Mouse (Mus musculus) heart, embryonic 12.5 days (tissue): ENCODE data around the gene Rraga. TPM values are rescaled to one million over a fixed set of nuclear protein-coding genes. Genes with fewer than 3 reads are reported as not detected.

ENCODE experiments used
- ATAC-seq: fragments of 200-750 bp; cut with Nextera tagmentation; 2 replicates; pipeline ENCODE4 v1.8.0; 2017; ENCODE audit warnings: moderate TSS enrichment, moderate library complexity; ENCODE audit not compliant: insufficient number of reproducible peaks, low FRiP score
- H3K27ac ChIP-seq: fragments of 300-500 bp; sonication (generic); 2 replicates; pipeline ENCODE4 v1.5.1; 2016; ENCODE audit warnings: mild to moderate bottlenecking, moderate library complexity; ENCODE audit not compliant: poor library complexity, severe bottlenecking
- H3K27me3 ChIP-seq: fragments of 300-500 bp; sonication (generic); replicated peaks from 2 replicates; pipeline ENCODE4 v1.6.1; 2016; ENCODE audit warnings: mild to moderate bottlenecking, moderate library complexity
- H3K36me3 ChIP-seq: fragments of 300-500 bp; sonication (generic); 2 replicates; pipeline ENCODE4 v1.6.1; 2016; ENCODE audit warnings: mild to moderate bottlenecking, moderate library complexity
- H3K4me1 ChIP-seq: fragments of 300-500 bp; sonication (generic); replicated peaks from 2 replicates; pipeline ENCODE4 v1.6.1; 2016; ENCODE audit warnings: mild to moderate bottlenecking
- H3K4me2 ChIP-seq: fragments of 300-500 bp; sonication (generic); 2 replicates; pipeline ENCODE4 v1.6.1; 2016; ENCODE audit warnings: mild to moderate bottlenecking, moderate library complexity
- H3K4me3 ChIP-seq: fragments of 300-500 bp; sonication (generic); 2 replicates; pipeline ENCODE4 v1.5.1; 2016; ENCODE audit warnings: mild to moderate bottlenecking
- H3K9ac ChIP-seq: fragments of 300-500 bp; sonication (generic); 2 replicates; pipeline ENCODE4 v1.6.1; 2016; ENCODE audit warnings: mild to moderate bottlenecking, moderate library complexity
- H3K9me3 ChIP-seq: fragments of 300-500 bp; sonication (generic); replicated peaks from 2 replicates; pipeline ENCODE4 v1.6.1; 2016; ENCODE audit warnings: mild to moderate bottlenecking, moderate library complexity
- WGBS: fragments of 180-500 bp; shearing (Covaris S2); methylation state at CpG from one replicate; pipeline ENCODE4 v1.1.7; 2016; 5-methylcytosine and 5-hydroxymethylcytosine counted together
- polyA plus RNA-seq: library from polyadenylated mRNA; unstranded; fragments of >200 nt; fragmentation: Nextera tagmentation; extraction: Ambion mirVana; gene quantifications from 2 replicates; pipeline ENCODE4 v1.2.1, GENCODE M21; 2016

Rraga gene
- polyA plus RNA-seq, 1 experiment from 2014 or later, result 56.6 TPM

- no peak overlapping the region for H3K9ac ChIP-seq
- H3K4me2 ChIP-seq, result no peak overlapping the region
- H3K36me3 ChIP-seq, result no peaks in the 10 kb centered on the region
- no peaks in the 10 kb centered on the region for H3K27me3 ChIP-seq
- no peak for ATAC-seq
- H3K27ac ChIP-seq, result no peak overlapping the region
- H3K9me3 ChIP-seq, result no peaks in the 10 kb centered on the region
- WGBS, result 21% methylated on average over 6 of the region's 6 CpGs
- H3K4me3 ChIP-seq, result no peak overlapping the region
- no peaks in the 10 kb centered on the region for H3K4me1 ChIP-seq
Measured at GRCm38 (mm10) chr4:86555035-86555707, 20.3 kb upstream of the Rraga start.

DNA sequence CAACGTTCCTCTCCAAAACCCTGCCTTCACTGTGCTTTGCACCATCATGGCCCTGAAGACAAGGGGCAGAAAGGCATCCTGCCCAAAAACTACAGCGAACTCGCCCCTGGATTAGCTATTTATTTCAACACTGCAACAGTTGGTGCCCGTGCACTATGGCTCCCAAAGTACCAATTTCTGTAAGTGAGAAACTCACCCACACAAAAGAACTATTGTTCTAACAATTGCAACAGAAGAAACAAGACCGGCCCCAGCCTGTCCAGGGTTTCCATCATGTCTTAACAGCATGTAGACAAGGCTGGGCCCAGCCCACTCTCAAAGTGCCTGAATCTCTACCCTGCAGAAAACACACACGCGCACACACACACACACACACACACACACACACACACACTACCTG, 18.1 kb upstream of the Rraga start:
- H3K4me2 ChIP-seq, result no peak overlapping the region
- no peaks in the 10 kb centered on the region for H3K27me3 ChIP-seq
- WGBS, result 76% methylated on average over 7 of the region's 7 CpGs
- no peaks in the 10 kb centered on the region for H3K4me1 ChIP-seq
- H3K4me3 ChIP-seq, result no peak overlapping the region
- ATAC-seq, result no peak
- no peak overlapping the region for H3K27ac ChIP-seq
- no peaks in the 10 kb centered on the region for H3K36me3 ChIP-seq
- no peak overlapping the region for H3K9ac ChIP-seq
- H3K9me3 ChIP-seq, result no peaks in the 10 kb centered on the region

DNA sequence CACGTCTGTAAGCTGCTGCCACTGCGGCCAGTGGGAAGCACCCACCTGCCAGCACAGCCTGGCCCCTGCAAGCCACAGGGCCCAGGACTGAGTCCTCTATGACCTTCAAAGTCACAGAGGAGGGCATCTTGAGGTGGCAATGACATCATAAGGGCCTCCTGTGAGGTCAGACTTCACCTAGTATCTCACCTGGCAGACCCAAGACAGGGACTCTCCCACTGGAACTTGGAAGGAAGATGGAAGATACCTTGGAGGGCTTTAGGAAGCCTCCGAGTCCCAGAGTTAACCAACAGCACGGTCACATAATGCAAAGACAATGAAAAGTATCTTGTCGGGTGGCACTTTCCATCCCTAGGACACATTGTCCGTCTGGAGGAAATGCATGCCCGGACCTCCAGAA, 17.2 kb upstream of the Rraga start, which contains the start of gene Saxo1:
Saxo1 (minus strand) TSS at position 101 of the 400 bp plus-strand sequence.
- H3K27ac ChIP-seq, result no peak within 1 kb of the TSS
- ATAC-seq, result no peak
- no peak within 1 kb of the TSS for H3K4me2 ChIP-seq
- no peaks in the 10 kb centered on the region for H3K9me3 ChIP-seq
- H3K4me3 ChIP-seq, result no peak within 1 kb of the TSS
- 87% methylated on average over 7 of the region's 7 CpGs for WGBS
- H3K27me3 ChIP-seq, result no peaks in the 10 kb centered on the region
- H3K4me1 ChIP-seq, result no peaks in the 10 kb centered on the region
- no peak within 1 kb of the TSS for H3K9ac ChIP-seq
- no peaks in the 10 kb centered on the region for H3K36me3 ChIP-seq

DNA sequence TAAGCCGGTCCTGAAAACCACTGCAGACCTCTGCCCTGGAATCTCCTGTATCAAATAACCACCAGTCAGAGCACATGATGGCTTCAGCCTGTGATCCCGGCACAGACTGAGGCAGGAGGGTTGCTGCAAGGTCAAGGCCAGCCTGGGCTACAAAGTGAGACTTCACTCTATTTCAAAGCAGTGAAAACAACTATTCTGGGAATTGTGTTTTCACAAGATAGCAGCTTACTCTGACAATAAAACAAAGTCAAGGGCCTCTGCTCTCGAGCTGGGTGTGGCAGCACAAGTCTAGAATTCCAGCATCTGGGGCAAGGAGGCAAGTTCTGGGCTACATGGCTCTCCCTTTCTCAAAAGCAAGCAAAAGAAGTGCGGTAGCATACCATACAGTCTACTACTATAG, 16.5 kb upstream of the Rraga start:
- 64% methylated on average over 4 of the region's 4 CpGs for WGBS
- Histone ChIP-seq H3K4me3 (no peak overlapping the region), H3K27ac (no peak overlapping the region), H3K9me3 (no peaks in the 10 kb centered on the region), H3K36me3 (no peaks in the 10 kb centered on the region), H3K9ac (no peak overlapping the region), H3K4me2 (no peak overlapping the region), H3K4me1 (no peaks in the 10 kb centered on the region), H3K27me3 (no peaks in the 10 kb centered on the region)
- no peak for ATAC-seq

- 88% methylated on average over 3 of the region's 3 CpGs for WGBS
- Histone ChIP-seq H3K9me3 (no peaks in the 10 kb centered on the region), H3K4me1 (no peaks in the 10 kb centered on the region), H3K27ac (no peak overlapping the region), H3K4me3 (no peak overlapping the region), H3K9ac (no peak overlapping the region), H3K36me3 (no peaks in the 10 kb centered on the region), H3K4me2 (no peak overlapping the region), H3K27me3 (no peaks in the 10 kb centered on the region)
- no peak for ATAC-seq
Measured at GRCm38 (mm10) chr4:86561061-86561460, 14.4 kb upstream of the Rraga start.

DNA sequence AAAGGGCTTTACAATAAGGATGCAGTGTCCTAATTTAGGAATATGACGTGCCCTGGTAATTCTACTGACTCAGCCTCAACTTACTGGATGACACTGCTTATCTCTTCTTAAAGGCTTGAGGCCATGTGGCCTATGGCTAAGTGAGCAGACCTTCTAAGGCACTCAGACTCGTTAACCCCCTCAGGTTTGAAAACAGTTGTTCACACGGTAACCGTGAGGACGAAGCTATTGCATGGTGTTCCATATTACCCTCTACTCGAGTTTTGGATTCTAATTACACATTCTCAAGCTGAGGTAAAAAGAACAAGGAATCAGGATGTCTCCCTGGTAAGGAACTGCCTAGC, 557 bp upstream of the Rraga start:
- peak overlapping the region; percentile 94 for H3K4me2 ChIP-seq
- ATAC-seq, result peak; percentile 26; the same call in 1 of the 2 replicates
- H3K27me3 ChIP-seq, result no peaks in the 10 kb centered on the region
- H3K36me3 ChIP-seq, result peaks cover 14% of the 10 kb centered on the region; the same call in 1 of the 2 replicates
- peaks cover 15% of the 10 kb centered on the region for H3K4me1 ChIP-seq
- no peaks in the 10 kb centered on the region for H3K9me3 ChIP-seq
- H3K27ac ChIP-seq, result peak overlapping the region; percentile 91; the same call in 1 of the 2 replicates
- peak overlapping the region; percentile 95 for H3K9ac ChIP-seq
- WGBS, result 18% methylated on average over 6 of the region's 6 CpGs
- H3K4me3 ChIP-seq, result peak overlapping the region; percentile 91

GRCm38 (mm10) chr4:86576120-86576541, 663 bp downstream of the Rraga start:
- peak overlapping the region; percentile 94 for H3K4me2 ChIP-seq
- WGBS, result under 1% methylated on average over 20 of the region's 20 CpGs
- no peaks in the 10 kb centered on the region for H3K27me3 ChIP-seq
- H3K27ac ChIP-seq, result peak overlapping the region; percentile 91
- H3K36me3 ChIP-seq, result peaks cover 21% of the 10 kb centered on the region
- H3K4me1 ChIP-seq, result peaks cover 15% of the 10 kb centered on the region
- H3K9ac ChIP-seq, result peak overlapping the region; percentile 95
- no peaks in the 10 kb centered on the region for H3K9me3 ChIP-seq
- ATAC-seq, result no peak
- peak overlapping the region; percentile 91 for H3K4me3 ChIP-seq

DNA sequence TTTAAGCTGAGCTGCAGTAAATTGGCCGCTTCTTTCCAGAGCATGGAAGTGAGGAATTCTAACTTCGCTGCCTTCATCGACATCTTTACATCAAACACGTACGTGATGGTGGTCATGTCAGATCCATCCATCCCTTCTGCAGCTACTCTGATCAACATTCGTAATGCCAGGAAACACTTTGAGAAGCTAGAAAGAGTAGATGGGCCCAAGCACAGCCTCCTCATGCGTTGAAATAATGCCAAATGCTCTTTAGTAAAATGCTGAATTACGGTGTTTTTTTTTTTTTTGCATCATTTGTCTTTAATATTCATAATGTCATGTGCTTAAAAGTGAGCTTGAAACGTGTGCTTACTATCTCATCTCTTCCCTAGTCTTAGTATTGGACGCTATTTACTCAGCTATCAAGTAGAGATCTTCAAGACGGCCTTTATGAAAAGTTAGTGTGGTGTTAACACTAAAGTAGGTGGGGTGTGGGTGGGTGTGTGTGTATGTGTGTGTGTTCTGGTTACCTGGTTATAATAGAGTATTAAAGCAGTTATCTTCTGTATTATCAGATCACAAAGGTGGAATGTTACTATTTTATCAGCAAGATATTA, 1.3 kb downstream of the Rraga start:
- peak overlapping the region; percentile 95 for H3K9ac ChIP-seq
- peak overlapping the region; percentile 91 for H3K27ac ChIP-seq
- H3K27me3 ChIP-seq, result no peaks in the 10 kb centered on the region
- 8% methylated on average over 11 of the region's 11 CpGs for WGBS
- peaks cover 21% of the 10 kb centered on the region for H3K36me3 ChIP-seq
- peaks cover 15% of the 10 kb centered on the region for H3K4me1 ChIP-seq
- peak overlapping the region; percentile 91 for H3K4me3 ChIP-seq
- no peak for ATAC-seq
- H3K4me2 ChIP-seq, result peak overlapping the region; percentile 94
- no peaks in the 10 kb centered on the region for H3K9me3 ChIP-seq

DNA sequence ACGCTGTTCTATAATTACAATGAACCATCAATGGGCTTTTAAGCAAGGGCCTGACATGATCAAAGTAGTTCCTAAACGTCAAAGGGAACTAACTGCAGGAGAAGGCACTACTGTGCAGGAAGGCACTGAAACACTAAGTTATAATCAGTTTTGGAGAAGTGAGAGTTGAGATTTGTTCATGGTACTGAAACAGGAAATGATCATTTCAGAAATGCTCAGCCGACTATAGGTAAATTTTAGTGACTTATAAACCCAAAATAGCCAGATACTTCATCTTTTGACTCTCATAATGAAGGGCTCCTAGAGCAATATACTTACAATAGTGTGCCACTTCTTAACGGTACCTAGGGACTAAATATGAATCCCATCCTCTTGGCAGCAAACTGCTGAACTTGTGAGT, 4.6 kb downstream of the Rraga start:
- Histone ChIP-seq H3K4me1 (peaks cover 15% of the 10 kb centered on the region), H3K4me2 (no peak overlapping the region), H3K36me3 (peaks cover 49% of the 10 kb centered on the region), H3K9me3 (no peaks in the 10 kb centered on the region), H3K9ac (no peak overlapping the region), H3K27ac (no peak overlapping the region), H3K27me3 (no peaks in the 10 kb centered on the region), H3K4me3 (no peak overlapping the region)
- WGBS, result 73% methylated on average over 4 of the region's 4 CpGs
- no peak for ATAC-seq

- Histone ChIP-seq H3K4me2 (no peak overlapping the region), H3K9me3 (no peaks in the 10 kb centered on the region), H3K36me3 (peaks cover 54% of the 10 kb centered on the region), H3K27me3 (no peaks in the 10 kb centered on the region), H3K27ac (no peak overlapping the region), H3K9ac (no peak overlapping the region), H3K4me1 (peaks cover 15% of the 10 kb centered on the region), H3K4me3 (no peak overlapping the region)
- WGBS, result 83% methylated on average over 3 of the region's 3 CpGs
- ATAC-seq, result no peak
Measured at GRCm38 (mm10) chr4:86580591-86580990, 5.1 kb downstream of the Rraga start.

- no peak for ATAC-seq
- Histone ChIP-seq H3K4me2 (no peak overlapping the region), H3K4me1 (no peaks in the 10 kb centered on the region), H3K9me3 (no peaks in the 10 kb centered on the region), H3K27ac (no peak overlapping the region), H3K9ac (no peak overlapping the region), H3K4me3 (no peak overlapping the region), H3K36me3 (peaks cover 68% of the 10 kb centered on the region), H3K27me3 (no peaks in the 10 kb centered on the region)
- 89% methylated on average over 3 of the region's 3 CpGs for WGBS
Measured at GRCm38 (mm10) chr4:86588236-86588635, 12.8 kb downstream of the Rraga start.
